8 mouse cellular contexts compared by ENCODE assay signal in the genomic region with DNA sequence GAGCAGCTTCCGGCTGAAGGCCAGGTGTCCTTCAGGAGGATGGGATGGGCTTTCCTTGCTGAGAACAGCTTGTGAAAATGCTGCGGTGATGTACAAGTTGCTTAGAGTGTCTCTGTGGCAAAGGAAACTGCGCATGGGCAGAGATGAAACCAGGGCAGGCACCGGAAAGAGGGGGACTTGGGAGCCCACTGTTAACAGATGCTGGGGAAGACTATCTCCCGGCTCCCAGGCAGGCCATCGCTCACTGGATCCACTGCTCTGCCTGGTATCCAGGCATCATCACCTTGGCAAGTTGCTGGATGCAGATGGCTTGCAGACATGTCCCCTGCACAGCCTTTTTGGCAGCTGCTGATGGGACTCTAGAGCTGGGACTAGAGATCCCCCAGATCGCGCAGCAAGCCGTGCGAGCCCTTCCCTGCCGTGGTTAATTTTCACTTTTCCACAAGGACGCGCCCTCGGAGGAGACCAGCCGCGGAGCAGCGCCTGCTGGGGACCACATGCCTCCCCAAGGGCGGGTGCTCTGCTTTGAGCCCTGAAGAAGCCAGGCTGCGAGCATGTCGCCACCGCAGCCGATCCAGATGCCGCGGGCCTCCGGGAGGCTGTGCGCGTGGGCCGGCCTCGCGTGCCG.
DNase-seq lines count a peak whose midpoint lies in the region; ATAC-seq and TF ChIP-seq lines count a peak whose summit lies in the region.

No protein-coding gene starts in this region.

- TF ChIP-seq CTCF in C2C12 (IDR thresholded peaks at IDR 0.05; ENCODE audit: control insufficient read depth, insufficient read depth, insufficient read length) (no peak), G1E (IDR thresholded peaks at IDR 0.05; ENCODE audit: low read depth, low read length) (no peak)
- no peak for TF ChIP-seq CTCF in stomach, postnatal 0 days (IDR thresholded peaks at IDR 0.05; ENCODE audit: low read depth)

- H3K9ac ChIP-seq in heart, embryonic 16.5 days (ENCODE audit: low read length), result peak overlapping the region; percentile 76
- peak overlapping the region; percentile 84 for H3K9ac ChIP-seq in midbrain, embryonic 14.5 days (replicated peaks; ENCODE audit: low read length)
- peak overlapping the region; percentile 76 for H3K9ac ChIP-seq in stomach, postnatal 0 days (ENCODE audit: low read length)

- H3K36me3 ChIP-seq in C2C12 (ENCODE audit: control insufficient read depth, insufficient read depth) (no peaks in the 10 kb centered on the region), G1E (replicated peaks) (no peaks in the 10 kb centered on the region)
- no peaks in the 10 kb centered on the region for H3K36me3 ChIP-seq in embryonic facial prominence, embryonic 10.5 days (replicated peaks)
- no peaks in the 10 kb centered on the region for H3K36me3 ChIP-seq in heart, embryonic 16.5 days (ENCODE audit: control insufficient read depth, insufficient read depth)
- no peaks in the 10 kb centered on the region for H3K36me3 ChIP-seq in midbrain, embryonic 14.5 days (ENCODE audit: control insufficient read depth, insufficient read depth, low read length)
- no peaks in the 10 kb centered on the region for H3K36me3 ChIP-seq in stomach, postnatal 0 days (ENCODE audit: control insufficient read depth, insufficient read depth, low read length)

- H3K4me3 ChIP-seq in C2C12 (ENCODE audit: insufficient read depth, poor library complexity, severe bottlenecking) (peak overlapping the region; percentile 21), G1E (ENCODE audit: low read depth, low read length) (peak overlapping the region; percentile 70)
- peak overlapping the region; percentile 68 for H3K4me3 ChIP-seq in embryonic facial prominence, embryonic 10.5 days
- H3K4me3 ChIP-seq in heart, embryonic 16.5 days (ENCODE audit: low read length), result peak overlapping the region; percentile 59
- H3K4me3 ChIP-seq in midbrain, embryonic 14.5 days (replicated peaks; ENCODE audit: low read depth, low read length), result peak overlapping the region; percentile 52
- H3K4me3 ChIP-seq in stomach, postnatal 0 days (ENCODE audit: low read depth, low read length), result peak overlapping the region; percentile 55

- H3K4me1 ChIP-seq in G1E (ENCODE audit: insufficient read depth, low read depth, low read length), result peaks cover 17% of the 10 kb centered on the region
- peaks cover 50% of the 10 kb centered on the region for H3K4me1 ChIP-seq in embryonic facial prominence, embryonic 10.5 days
- peaks cover 5% of the 10 kb centered on the region for H3K4me1 ChIP-seq in heart, embryonic 16.5 days (ENCODE audit: control insufficient read depth, insufficient read depth, low read length)
- H3K4me1 ChIP-seq in midbrain, embryonic 14.5 days (ENCODE audit: control insufficient read depth, insufficient read depth, low read length), result peaks cover 8% of the 10 kb centered on the region; the same call in 1 of the 2 replicates
- peaks cover 18% of the 10 kb centered on the region for H3K4me1 ChIP-seq in stomach, postnatal 0 days (replicated peaks; ENCODE audit: control insufficient read depth, insufficient read depth)

- no peaks in the 10 kb centered on the region for H3K9me3 ChIP-seq in G1E (replicated peaks)
- H3K9me3 ChIP-seq in embryonic facial prominence, embryonic 10.5 days, result no peaks in the 10 kb centered on the region
- H3K9me3 ChIP-seq in heart, embryonic 16.5 days (replicated peaks; ENCODE audit: control insufficient read depth, low read length), result no peaks in the 10 kb centered on the region
- H3K9me3 ChIP-seq in midbrain, embryonic 14.5 days (ENCODE audit: control insufficient read depth, low read length), result no peaks in the 10 kb centered on the region
- no peaks in the 10 kb centered on the region for H3K9me3 ChIP-seq in stomach, postnatal 0 days (ENCODE audit: control insufficient read depth, low read length)

- peak overlapping the region; percentile 97 for H3K27ac ChIP-seq in embryonic facial prominence, embryonic 10.5 days (replicated peaks)
- peak overlapping the region; percentile 66 for H3K27ac ChIP-seq in heart, embryonic 16.5 days (ENCODE audit: low read length)
- H3K27ac ChIP-seq in midbrain, embryonic 14.5 days (replicated peaks; ENCODE audit: low read depth, low read length), result peak overlapping the region; percentile 85
- peak overlapping the region; percentile 97 for H3K27ac ChIP-seq in stomach, postnatal 0 days (replicated peaks)

- H3K79me2 ChIP-seq in C2C12 (ENCODE audit: control insufficient read depth, insufficient read depth), result no peaks in the 10 kb centered on the region

- no peak for DNase-seq in G1E (ENCODE audit: low spot score)
- peak; percentile 62 for DNase-seq in embryonic facial prominence, embryonic 10.5 days (ENCODE audit: low spot score)
- DNase-seq in left cerebral cortex, adult 8-10 months (ENCODE audit: low spot score in 2 of 2), result peak; percentile 42 to 53
- DNase-seq in midbrain, embryonic 14.5 days, result peak; percentile 79
- no peak for DNase-seq in stomach, postnatal 0 days (ENCODE audit: low spot score)
- no peak for DNase-seq in adrenal gland, adult (ENCODE audit: inconsistent age in 2 of 2, low spot score in 1 of 2)

- H3K4me2 ChIP-seq in heart, embryonic 16.5 days (ENCODE audit: low read depth, low read length), result peak overlapping the region; percentile 90
- peak overlapping the region; percentile 87 for H3K4me2 ChIP-seq in midbrain, embryonic 14.5 days (ENCODE audit: low read length)
- peak overlapping the region; percentile 99 for H3K4me2 ChIP-seq in stomach, postnatal 0 days (replicated peaks; ENCODE audit: low read depth)

- no peak for TF ChIP-seq EP300 in stomach, postnatal 0 days (optimal IDR thresholded peaks at IDR 0.05)

- no peak for ATAC-seq in G1E (ENCODE audit: extremely low read depth, insufficient number of reproducible peaks, low FRiP score, poor library complexity, severe bottlenecking)
- peak; percentile 63 for ATAC-seq in heart, embryonic 16.5 days (replicated peaks; ENCODE audit: extremely low read depth, insufficient read depth, low FRiP score)
- ATAC-seq in midbrain, embryonic 14.5 days (ENCODE audit: low FRiP score, low TSS enrichment), result peak; percentile 43
- ATAC-seq in stomach, postnatal 0 days (ENCODE audit: low FRiP score, low TSS enrichment), result peak; percentile 35

- H3ac ChIP-seq in C2C12 (ENCODE audit: control insufficient read depth, insufficient read length, low read depth), result peak overlapping the region; percentile 42

- H3K79me3 ChIP-seq in C2C12 (ENCODE audit: low read depth), result no peaks in the 10 kb centered on the region

- WGBS in embryonic facial prominence, embryonic 10.5 days, result 4% methylated on average over 31 of the region's 31 CpGs
- 3% methylated on average over 31 of the region's 31 CpGs for WGBS in heart, embryonic 16.5 days
- 3% methylated on average over 31 of the region's 31 CpGs for WGBS in midbrain, embryonic 14.5 days
- 1% methylated on average over 31 of the region's 31 CpGs for WGBS in stomach, postnatal 0 days

- H3K27me3 ChIP-seq in C2C12 (ENCODE audit: control insufficient read depth, insufficient read depth, insufficient read length), result peaks cover 9% of the 10 kb centered on the region
- peaks cover 64% of the 10 kb centered on the region for H3K27me3 ChIP-seq in G1E (ENCODE audit: insufficient read depth, low read length)
- H3K27me3 ChIP-seq in embryonic facial prominence, embryonic 10.5 days (replicated peaks; ENCODE audit: low read depth, poor library complexity, severe bottlenecking), result peaks cover 81% of the 10 kb centered on the region
- peaks cover 21% of the 10 kb centered on the region for H3K27me3 ChIP-seq in heart, embryonic 16.5 days (ENCODE audit: control insufficient read depth, insufficient read depth, low read length)
- peaks cover 14% of the 10 kb centered on the region; the same call in 1 of the 2 replicates for H3K27me3 ChIP-seq in midbrain, embryonic 14.5 days (ENCODE audit: control insufficient read depth, insufficient read depth, low read length)
- H3K27me3 ChIP-seq in stomach, postnatal 0 days (ENCODE audit: control insufficient read depth, insufficient read depth, low read length), result no peaks in the 10 kb centered on the region

TF ChIP-seq in C2C12, 6 proteins besides CTCF, POLR2A, EP300 and RAD21:
- TF ChIP-seq MYOG (IDR thresholded peaks at IDR 0.05; ENCODE audit: control insufficient read depth, extremely low read depth, insufficient read length) (no peak), FOSL1 (IDR thresholded peaks at IDR 0.05; ENCODE audit: insufficient read depth, low read length, poor library complexity, severe bottlenecking) (no peak), MYOD1 (IDR thresholded peaks at IDR 0.05; ENCODE audit: control insufficient read depth, insufficient read length, low read depth) (no peak), MAX (IDR thresholded peaks at IDR 0.05) (peak; percentile 93)

Comparison
In these comparisons a context has a peak if more than half of its experiments do, and no peak if none do; other contexts are left out.
1. DNase-seq: peak in embryonic facial prominence, embryonic 10.5 days (single experiment), left cerebral cortex, adult 8-10 months (2 of 2) and midbrain, embryonic 14.5 days (single experiment); none in G1E (single experiment), stomach, postnatal 0 days (single experiment) and adrenal gland, adult (0 of 2).
2. Peak in every context shown above with its lines, with median percentiles within 50 percentile points of each other: H3K4me3 ChIP-seq, H3K27ac ChIP-seq, H3K4me2 ChIP-seq and H3K9ac ChIP-seq.